Mouse (Mus musculus): ENCODE data around the gene A930018P22Rik. TPM values are rescaled to one million over a fixed set of nuclear protein-coding genes. Genes with fewer than 3 reads are reported as not detected.

The A930018P22Rik gene
- not detected for polyA plus RNA-seq (2017; shearing (Covaris generic))

DNA sequence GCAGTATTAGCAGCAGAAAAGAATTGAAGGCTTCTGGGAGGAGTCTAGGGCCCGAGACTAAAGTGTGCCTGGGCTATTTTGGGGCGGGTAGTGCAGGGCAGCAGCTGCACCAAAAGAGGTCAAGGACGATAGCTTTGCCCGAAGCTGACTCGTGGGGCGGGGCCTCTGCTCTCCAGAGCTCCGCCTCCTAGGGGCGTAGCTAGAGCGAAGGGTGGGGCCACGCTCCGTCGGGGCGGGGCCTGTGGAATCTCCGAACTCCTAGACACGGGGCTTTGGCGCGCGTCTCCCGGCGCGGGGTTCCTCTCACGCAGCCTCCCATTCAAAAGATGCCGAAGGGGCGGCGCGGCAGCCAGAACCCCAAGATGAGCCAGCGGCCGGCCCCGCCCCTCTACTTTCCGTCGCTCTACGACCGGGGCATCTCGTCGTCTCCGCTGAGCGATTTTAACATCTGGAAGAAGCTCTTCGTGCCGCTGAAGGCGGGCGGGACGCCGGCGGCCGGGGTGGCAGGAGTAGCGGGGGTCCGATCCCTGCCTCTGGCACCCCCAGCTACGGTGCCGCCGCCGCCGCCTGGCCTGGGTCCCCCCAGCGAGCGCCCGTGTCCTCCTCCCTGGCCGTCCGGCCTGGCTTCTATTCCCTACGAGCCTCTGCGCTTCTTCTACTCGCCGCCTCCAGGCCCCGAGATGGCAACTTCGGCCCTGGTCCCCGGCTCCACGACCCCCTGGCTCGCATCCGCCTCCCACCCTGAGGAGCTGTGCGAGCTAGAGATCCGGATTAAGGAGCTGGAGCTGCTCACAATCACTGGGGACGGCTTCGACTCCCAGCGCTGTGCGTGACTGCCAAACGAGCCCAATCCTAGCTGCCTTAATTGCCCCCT, at the start of gene A930018P22Rik:
A930018P22Rik (plus strand) TSS at position 265 of the 874 bp plus-strand sequence.

DNA sequence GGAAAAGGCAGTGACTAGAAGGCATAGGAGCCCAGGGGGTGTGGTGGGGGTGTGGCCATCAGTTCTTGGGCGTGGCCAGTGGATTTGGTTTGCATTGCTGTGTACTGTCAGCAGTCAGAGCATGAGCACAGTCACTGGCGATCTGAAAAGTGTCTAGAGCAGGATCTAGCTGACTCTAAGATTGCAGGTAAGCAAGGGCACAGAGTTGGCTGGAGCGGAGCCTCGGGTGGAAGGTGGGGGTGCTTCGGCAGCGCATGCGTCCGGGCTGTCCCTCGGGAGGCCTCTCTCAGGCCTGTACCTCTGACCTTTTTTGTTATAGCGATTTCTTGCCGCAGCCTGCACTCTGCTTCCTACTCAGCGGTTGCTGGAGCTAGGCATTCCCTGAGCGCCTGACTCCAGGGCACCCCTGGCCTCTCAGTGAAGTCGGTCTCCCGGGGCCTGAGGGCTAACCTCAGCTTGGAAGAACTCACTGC, 26.8 kb upstream of the A930018P22Rik start, which contains the start of gene Cd59a:
Cd59a (plus strand) TSS at position 61 of the 473 bp plus-strand sequence.

Other genes starting within 250 kb of the A930018P22Rik start
- 0.56 TPM for gene Lmo2, start 164.8 kb upstream of the A930018P22Rik start, polyA plus RNA-seq (2017; shearing (Covaris generic))
- 38.4 TPM for gene Fbxo3, start 95.0 kb upstream of the A930018P22Rik start, polyA plus RNA-seq (2017; shearing (Covaris generic))
- 6.4 TPM for gene 4931422A03Rik, start 94.4 kb upstream of the A930018P22Rik start, polyA plus RNA-seq (2017; shearing (Covaris generic))
- 0.27 TPM for gene Gm10912, start 56.9 kb upstream of the A930018P22Rik start, polyA plus RNA-seq (2017; shearing (Covaris generic))
- gene Gm10799, start 54.2 kb upstream of the A930018P22Rik start, polyA plus RNA-seq (2017; shearing (Covaris generic)): not detected
- not detected for gene Cd59b, start 52.9 kb upstream of the A930018P22Rik start, polyA plus RNA-seq (2017; shearing (Covaris generic))
- gene Cd59a, start 27.0 kb upstream of the A930018P22Rik start, polyA plus RNA-seq (2017; shearing (Covaris generic)): not detected